Mouse (Mus musculus) hindbrain, embryonic 14.5 days (tissue): Measurements from ENCODE around the gene Gm11111. TPM values are rescaled to one million over a fixed set of nuclear protein-coding genes. Genes with fewer than 3 reads are reported as not detected.
A peak's percentile ranks its signal among the peaks of the same experiment; 100 is the strongest.

Experiments used
- ATAC-seq: fragments of 200-750 bp; cut with Nextera tagmentation; 2 replicates; pipeline ENCODE4 v1.8.0; 2017; ENCODE audit warnings: moderate number of reproducible peaks, mild to moderate bottlenecking, moderate TSS enrichment, moderate library complexity; ENCODE audit not compliant: low FRiP score
- DNase-seq: peaks from one replicate; pipeline ENCODE4 v3.0.0-alpha.2; 2015; ENCODE audit warnings: low spot score
- H3K27ac ChIP-seq: fragments of 300-500 bp; sonication (generic); 2 replicates; pipeline ENCODE4 v1.5.1; 2014; ENCODE audit warnings: mild to moderate bottlenecking, moderate library complexity
- H3K27me3 ChIP-seq: fragments of 300-500 bp; sonication (generic); 2 replicates; pipeline ENCODE4 v1.6.1; 2014; ENCODE audit warnings: mild to moderate bottlenecking, low read length, mixed read lengths; ENCODE audit not compliant: control insufficient read depth, insufficient read depth
- H3K36me3 ChIP-seq: fragments of 300-500 bp; sonication (generic); replicated peaks from 2 replicates; pipeline ENCODE4 v1.6.1; 2014; ENCODE audit not compliant: control insufficient read depth, insufficient read depth
- H3K4me1 ChIP-seq: fragments of 300-500 bp; sonication (generic); replicated peaks from 2 replicates; pipeline ENCODE4 v1.6.1; 2014; ENCODE audit warnings: antibody characterized with exemption, low read length, mixed read lengths; ENCODE audit not compliant: control insufficient read depth, insufficient read depth
- H3K4me2 ChIP-seq: fragments of 300-500 bp; sonication (generic); replicated peaks from 2 replicates; pipeline ENCODE4 v1.6.1; 2014; ENCODE audit warnings: mild to moderate bottlenecking, moderate library complexity
- H3K4me3 ChIP-seq: fragments of 300-500 bp; sonication (generic); replicated peaks from 2 replicates; pipeline ENCODE4 v1.5.1; 2014; ENCODE audit warnings: mild to moderate bottlenecking, low read length
- H3K9ac ChIP-seq: fragments of 300-500 bp; sonication (generic); 2 replicates; pipeline ENCODE4 v1.6.1; 2014
- H3K9me3 ChIP-seq: fragments of 300-500 bp; sonication (generic); 2 replicates; pipeline ENCODE4 v1.6.1; 2016; ENCODE audit warnings: low read length; ENCODE audit not compliant: control insufficient read depth
- WGBS: fragments of 180-500 bp; shearing (Covaris S2); extraction: QIAGEN DNeasy Blood & Tissue Kit; methylation state at CpG from one replicate; pipeline ENCODE4 v1.1.7; 2014; 5-methylcytosine and 5-hydroxymethylcytosine counted together
- polyA plus RNA-seq: library from polyadenylated mRNA; unstranded; fragments of >200 nt; fragmentation: Nextera tagmentation; extraction: Ambion mirVana; gene quantifications from 2 replicates; pipeline ENCODE4 v1.2.1, GENCODE M21; 2014

The Gm11111 gene
- polyA plus RNA-seq, 1 experiment from 2014 or later = not detected

DNA sequence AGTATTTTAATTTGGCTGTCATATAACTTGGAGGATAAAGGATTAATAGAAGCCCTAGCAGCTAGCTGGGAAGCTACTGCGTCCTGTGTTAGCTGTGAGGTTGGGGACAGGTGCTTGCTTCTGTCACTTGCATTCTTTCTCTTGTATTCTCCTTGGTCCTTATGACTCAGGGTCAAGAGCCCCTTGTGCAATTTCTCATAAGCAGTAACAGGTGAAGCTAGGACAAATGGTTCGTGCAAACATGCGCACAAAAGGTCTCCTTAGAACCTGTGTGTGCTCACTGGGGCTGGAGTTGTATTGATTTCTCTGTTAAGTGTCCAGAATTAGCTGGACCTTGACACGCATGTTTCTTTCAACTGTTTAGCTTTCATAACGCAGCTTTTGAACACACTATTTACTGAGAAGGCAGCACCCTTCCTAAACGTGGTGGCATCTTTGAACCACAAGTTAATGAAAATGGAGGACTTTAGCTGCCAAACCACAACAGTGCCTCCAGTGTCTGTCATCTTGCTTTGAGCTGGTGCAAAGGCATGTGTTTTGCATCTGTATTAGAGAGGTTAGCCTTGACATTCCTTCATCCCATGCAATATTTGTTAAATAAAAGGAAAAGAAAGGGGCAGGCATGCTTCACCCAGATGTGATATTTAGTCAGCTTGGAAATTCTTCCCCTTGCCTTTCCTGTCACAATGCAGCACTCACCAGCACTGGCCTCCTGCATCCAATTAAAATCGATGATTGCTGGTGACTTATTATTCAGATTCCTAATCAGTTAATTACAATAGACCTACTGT, 511 bp downstream of the Gm11111 start:
- no peaks in the 10 kb centered on the region for H3K27me3 ChIP-seq
- no peak overlapping the region for H3K9ac ChIP-seq
- no peak overlapping the region for H3K4me3 ChIP-seq
- H3K36me3 ChIP-seq = no peaks in the 10 kb centered on the region
- ATAC-seq = no peak
- 67% methylated on average over 7 of the region's 7 CpGs for WGBS
- no peak overlapping the region for H3K27ac ChIP-seq
- no peak for DNase-seq
- no peaks in the 10 kb centered on the region for H3K9me3 ChIP-seq
- H3K4me1 ChIP-seq = no peaks in the 10 kb centered on the region
- no peak overlapping the region for H3K4me2 ChIP-seq

DNA sequence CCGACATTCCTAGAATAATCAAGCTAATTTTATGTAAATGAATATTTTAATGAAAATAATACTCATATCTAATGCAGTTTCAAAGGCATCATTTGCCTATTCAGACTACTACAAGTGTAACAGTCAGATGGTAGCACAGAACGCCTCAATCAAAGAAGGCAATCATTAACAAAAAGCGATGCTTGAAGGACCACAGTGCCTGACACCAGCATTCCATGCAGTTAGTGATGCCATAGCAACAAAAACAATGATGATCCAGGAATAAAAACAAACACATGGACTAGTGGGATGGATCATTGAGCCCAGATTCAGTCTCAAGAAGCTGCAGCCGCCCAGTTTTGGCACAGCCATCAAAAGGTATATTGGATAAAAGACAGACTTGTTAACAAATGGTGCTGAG, 8.8 kb downstream of the Gm11111 start:
- WGBS = 21% methylated on average over 4 of the region's 4 CpGs
- Histone ChIP-seq H3K27me3 (no peaks in the 10 kb centered on the region), H3K27ac (no peak overlapping the region), H3K4me1 (no peaks in the 10 kb centered on the region), H3K9me3 (no peaks in the 10 kb centered on the region), H3K4me3 (no peak overlapping the region), H3K4me2 (no peak overlapping the region), H3K9ac (no peak overlapping the region), H3K36me3 (no peaks in the 10 kb centered on the region)
- no peak for DNase-seq
- ATAC-seq = no peak

DNA sequence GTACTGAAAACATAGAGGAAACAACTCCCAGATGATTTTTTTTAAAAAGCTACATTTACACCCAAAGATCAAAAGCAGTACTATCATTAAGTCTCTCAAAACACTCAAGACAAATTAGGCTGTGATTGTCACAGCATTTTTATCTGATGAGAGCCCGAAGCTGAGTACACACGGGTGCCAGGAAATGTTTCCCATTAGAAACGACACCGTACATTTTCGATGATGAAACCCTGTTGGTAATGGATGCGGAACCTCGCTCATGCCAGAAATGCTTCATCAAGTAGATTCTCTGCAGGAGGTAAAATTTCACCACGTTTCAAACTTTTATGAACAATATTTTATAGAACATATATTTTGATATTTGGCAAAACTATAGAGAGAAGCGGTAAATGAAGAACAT, 10.3 kb downstream of the Gm11111 start:
- H3K36me3 ChIP-seq = no peaks in the 10 kb centered on the region
- ATAC-seq = no peak
- H3K9me3 ChIP-seq = no peaks in the 10 kb centered on the region
- DNase-seq = no peak
- 83% methylated on average over 9 of the region's 9 CpGs for WGBS
- H3K27ac ChIP-seq = no peak overlapping the region
- H3K4me2 ChIP-seq = no peak overlapping the region
- H3K27me3 ChIP-seq = no peaks in the 10 kb centered on the region
- no peak overlapping the region for H3K4me3 ChIP-seq
- H3K4me1 ChIP-seq = no peaks in the 10 kb centered on the region
- no peak overlapping the region for H3K9ac ChIP-seq

DNA sequence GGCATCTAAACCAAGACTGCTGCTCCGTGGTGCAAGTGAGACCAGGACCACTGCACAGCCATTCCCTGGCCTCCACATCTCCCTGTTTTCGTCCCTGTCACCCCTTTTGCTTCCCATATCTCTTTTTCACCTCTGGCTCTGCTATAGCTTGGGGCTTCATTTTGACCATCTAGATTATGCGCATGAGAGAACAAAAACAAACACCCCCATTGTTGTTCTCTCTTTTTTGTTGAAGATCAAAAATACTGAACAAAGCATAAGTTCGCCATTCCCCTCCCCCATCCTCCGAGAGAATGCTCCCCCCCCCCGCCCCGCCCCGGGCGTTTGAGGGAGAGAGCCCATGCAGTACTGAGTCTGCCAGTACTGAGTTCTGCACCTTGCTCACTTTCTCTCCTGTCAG, 11.3 kb downstream of the Gm11111 start:
- Histone ChIP-seq H3K4me3 (no peak overlapping the region), H3K27ac (no peak overlapping the region), H3K4me2 (no peak overlapping the region; the same call in 1 of the 2 replicates), H3K4me1 (no peaks in the 10 kb centered on the region), H3K9me3 (no peaks in the 10 kb centered on the region), H3K36me3 (no peaks in the 10 kb centered on the region), H3K27me3 (no peaks in the 10 kb centered on the region), H3K9ac (no peak overlapping the region)
- no peak for DNase-seq
- WGBS = 24% methylated on average over 9 of the region's 9 CpGs
- no peak for ATAC-seq

DNA sequence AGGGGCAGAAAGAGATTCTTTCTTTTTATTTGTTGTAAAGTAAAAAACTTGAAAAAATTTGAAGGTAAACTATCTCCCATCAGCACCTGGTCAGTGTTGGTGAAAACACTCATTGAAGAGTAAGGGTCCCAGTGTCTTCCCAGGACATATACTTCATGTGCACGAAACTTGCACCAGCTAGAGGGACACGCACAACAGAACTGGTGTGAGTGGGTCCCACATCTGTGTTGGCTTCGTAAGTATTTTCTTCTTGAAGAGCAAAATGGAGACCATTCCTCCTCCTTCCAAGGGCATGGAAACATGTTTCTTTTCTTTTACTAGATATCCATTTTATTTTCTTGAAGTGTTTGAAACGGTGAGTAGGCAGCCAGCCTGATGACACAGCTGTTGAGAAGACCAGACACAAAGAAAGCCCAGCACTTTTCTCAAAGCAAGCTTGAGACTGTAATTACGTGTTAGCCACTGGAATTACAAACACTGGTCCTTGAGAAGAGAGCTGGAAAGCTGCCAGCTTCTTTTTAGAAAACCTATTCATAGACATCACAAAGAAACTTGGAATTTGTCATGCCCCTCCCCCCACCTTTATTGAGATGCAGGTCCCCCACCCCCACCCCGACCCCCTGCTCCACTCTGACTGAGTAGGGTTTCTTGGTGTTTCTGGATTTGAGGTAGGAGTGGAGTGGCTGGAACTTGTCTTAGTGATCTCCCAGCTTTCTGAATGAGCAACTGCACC, 14.1 kb downstream of the Gm11111 start:
- ATAC-seq (peak; percentile 51; the same call in 1 of the 2 replicates), DNase-seq (peak; percentile 40)
- H3K4me3 ChIP-seq = no peak overlapping the region
- no peak overlapping the region for H3K4me2 ChIP-seq
- 27% methylated on average over 6 of the region's 6 CpGs for WGBS
- H3K9me3 ChIP-seq = no peaks in the 10 kb centered on the region
- H3K9ac ChIP-seq = no peak overlapping the region
- H3K27ac ChIP-seq = no peak overlapping the region
- no peaks in the 10 kb centered on the region for H3K27me3 ChIP-seq
- H3K4me1 ChIP-seq = no peaks in the 10 kb centered on the region
- H3K36me3 ChIP-seq = no peaks in the 10 kb centered on the region

DNA sequence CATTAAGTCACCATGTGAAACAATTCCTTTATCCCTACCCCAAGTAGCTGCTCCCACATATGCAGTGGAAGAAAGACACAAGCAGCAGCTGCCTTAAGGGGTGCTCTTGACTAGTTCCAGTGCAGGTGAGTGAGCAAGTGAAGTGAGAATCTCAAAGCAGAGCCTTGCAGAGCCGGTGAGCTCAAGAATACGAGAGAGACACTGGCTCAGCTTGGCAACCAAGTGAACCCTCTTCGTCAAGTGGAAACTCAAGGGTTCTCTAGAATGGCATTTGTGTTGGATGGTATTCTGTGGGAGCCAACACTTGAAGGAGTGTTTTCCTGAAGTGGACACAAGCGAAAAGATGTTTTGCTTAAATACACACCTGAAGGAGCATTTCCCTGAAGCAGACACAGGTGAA, 16.0 kb downstream of the Gm11111 start:
- 93% methylated on average over 4 of the region's 4 CpGs for WGBS
- ATAC-seq = no peak

DNA sequence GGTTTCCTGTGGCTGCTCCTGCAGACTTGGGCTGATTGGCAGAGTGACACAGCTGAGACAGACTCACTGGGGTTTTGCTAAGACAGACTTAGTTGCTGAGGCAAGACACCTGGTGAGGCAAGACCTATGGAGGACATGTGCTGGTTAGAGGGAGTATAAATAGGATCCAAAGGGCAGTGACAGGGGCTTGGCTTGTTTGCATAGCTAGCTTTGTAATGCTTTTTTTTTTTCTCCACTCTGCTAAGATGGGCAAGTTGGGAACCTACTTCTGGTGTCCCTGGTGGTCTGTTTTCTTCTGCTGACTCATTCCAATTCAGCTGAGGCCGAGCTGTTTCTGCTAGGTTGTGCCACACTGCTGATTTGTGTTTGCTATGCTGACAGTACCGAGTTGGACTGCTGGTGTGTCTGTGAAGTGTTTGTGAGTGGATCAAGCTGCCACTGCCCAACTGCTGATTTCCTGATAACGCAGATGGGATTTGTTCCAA, 16.6 kb downstream of the Gm11111 start:
- no peak overlapping the region for H3K9ac ChIP-seq
- ATAC-seq = no peak
- 69% methylated on average over 3 of the region's 3 CpGs for WGBS

More for the DNA sequence above, 16.0 kb downstream of the Gm11111 start:
- Histone ChIP-seq H3K9me3 (no peaks in the 10 kb centered on the region), H3K9ac (no peak overlapping the region), H3K27me3 (no peaks in the 10 kb centered on the region), H3K4me3 (no peak overlapping the region), H3K4me1 (no peaks in the 10 kb centered on the region), H3K36me3 (no peaks in the 10 kb centered on the region), H3K4me2 (no peak overlapping the region), H3K27ac (no peak overlapping the region)
- no peak for DNase-seq

DNA sequence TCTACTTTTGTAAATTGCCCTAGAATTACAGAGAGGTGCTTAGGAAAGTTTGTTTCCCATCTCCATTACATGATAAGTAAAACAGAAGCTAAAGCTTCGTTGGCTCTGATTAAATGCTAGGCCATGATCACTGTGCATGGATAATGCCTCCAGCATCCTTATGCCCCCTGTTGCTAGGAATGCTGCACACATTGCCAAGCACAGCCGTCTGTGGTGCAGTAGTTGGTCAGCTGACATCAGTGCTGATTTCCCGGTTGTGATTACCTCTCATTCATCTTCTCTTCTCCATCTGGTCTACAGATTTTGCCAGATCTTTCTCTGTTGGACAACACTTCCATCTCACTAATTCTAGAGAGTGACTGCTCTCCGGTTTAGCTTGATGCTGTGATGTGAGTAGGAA, 19.9 kb downstream of the Gm11111 start:
- Histone ChIP-seq H3K4me1 (peaks cover 14% of the 10 kb centered on the region), H3K36me3 (no peaks in the 10 kb centered on the region), H3K27ac (no peak overlapping the region), H3K4me3 (no peak overlapping the region), H3K4me2 (no peak overlapping the region), H3K9ac (no peak overlapping the region), H3K27me3 (no peaks in the 10 kb centered on the region), H3K9me3 (no peaks in the 10 kb centered on the region)
- ATAC-seq (peak; percentile 79; the same call in 1 of the 2 replicates), DNase-seq (no peak)
- 51% methylated on average over 4 of the region's 4 CpGs for WGBS

More for the DNA sequence above, 16.6 kb downstream of the Gm11111 start:
- H3K4me3 ChIP-seq = no peak overlapping the region
- no peaks in the 10 kb centered on the region for H3K4me1 ChIP-seq
- H3K27ac ChIP-seq = no peak overlapping the region
- no peak overlapping the region for H3K4me2 ChIP-seq
- no peaks in the 10 kb centered on the region for H3K36me3 ChIP-seq
- no peak for DNase-seq
- no peaks in the 10 kb centered on the region for H3K27me3 ChIP-seq
- no peaks in the 10 kb centered on the region for H3K9me3 ChIP-seq

DNA sequence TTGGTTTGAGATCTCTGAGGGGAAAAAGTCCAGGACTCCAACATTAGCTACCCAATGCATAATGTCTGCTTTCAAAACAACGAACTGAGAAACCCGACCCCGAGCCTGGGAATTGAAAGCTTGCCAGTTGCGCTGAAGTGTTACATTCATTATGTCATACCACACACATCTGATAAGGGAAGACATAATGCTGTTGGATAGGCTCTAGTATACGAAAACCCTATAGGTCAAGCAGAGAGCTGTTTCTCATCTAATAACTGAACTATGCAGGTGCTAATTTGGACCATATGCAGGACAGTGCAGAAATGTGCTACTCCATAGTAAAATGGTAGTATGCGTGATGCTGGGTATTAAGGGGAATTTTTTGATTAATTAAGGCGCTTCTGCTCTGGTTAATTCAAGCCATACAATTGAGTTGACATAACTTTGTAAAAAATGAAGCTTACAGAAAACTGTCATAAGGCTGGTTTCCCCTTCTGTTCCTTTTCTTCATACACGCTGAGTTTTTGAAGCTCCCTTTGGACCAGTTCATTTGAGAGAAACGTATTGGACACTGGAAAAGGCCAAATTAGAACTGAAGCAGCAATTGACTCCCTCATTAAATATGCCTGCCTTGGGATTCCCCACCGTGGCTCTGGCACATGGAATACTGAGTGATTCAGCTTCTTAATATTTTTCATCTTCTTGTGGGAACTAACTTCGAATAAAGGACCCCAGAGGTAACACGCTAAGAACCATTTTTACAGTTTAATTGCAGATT, 22.4 kb downstream of the Gm11111 start:
- Histone ChIP-seq H3K27me3 (no peaks in the 10 kb centered on the region), H3K36me3 (no peaks in the 10 kb centered on the region), H3K9me3 (no peaks in the 10 kb centered on the region), H3K4me2 (no peak overlapping the region), H3K27ac (peak overlapping the region; percentile 20; the same call in 1 of the 2 replicates), H3K4me1 (peaks cover 14% of the 10 kb centered on the region), H3K9ac (no peak overlapping the region), H3K4me3 (no peak overlapping the region)
- WGBS = 43% methylated on average over 12 of the region's 12 CpGs
- DNase-seq (peak; percentile 52), ATAC-seq (peak; percentile 64; the same call in 1 of the 2 replicates)
